Mouse (Mus musculus): ENCODE measurements around the gene Zbtb25. TPM values are rescaled to one million over a fixed set of nuclear protein-coding genes. Genes with fewer than 3 reads are reported as not detected.

The Zbtb25 gene
- polyA plus RNA-seq, 1 experiment from 2014 or later: 15.9 TPM

- Histone ChIP-seq H3K4me2 (replicated peaks) (peak overlapping the region; percentile 74), H3K4me3 (replicated peaks) (peak overlapping the region; percentile 58), H3K27ac (peak overlapping the region; percentile 81), H3K4me1 (replicated peaks) (peaks cover 27% of the 10 kb centered on the region), H3K9ac (replicated peaks) (peak overlapping the region; percentile 62), H3K36me3 (no peaks in the 10 kb centered on the region), H3K9me3 (no peaks in the 10 kb centered on the region), H3K27me3 (peaks cover 52% of the 10 kb centered on the region)
- ATAC-seq: peak; percentile 87
- 0% methylated on average over 54 of the region's 54 CpGs for WGBS
Observed at GRCm38 (mm10) chr12:76402991-76403885, 33.8 kb upstream of the Zbtb25 start.

GRCm38 (mm10) chr12:76401674-76402073 is 32.3 kb upstream of the Zbtb25 start:
- Histone ChIP-seq H3K4me2 (replicated peaks) (no peak overlapping the region), H3K27ac (no peak overlapping the region), H3K4me3 (replicated peaks) (no peak overlapping the region), H3K27me3 (peaks cover 39% of the 10 kb centered on the region), H3K4me1 (replicated peaks) (peaks cover 27% of the 10 kb centered on the region), H3K9me3 (no peaks in the 10 kb centered on the region), H3K9ac (replicated peaks) (no peak overlapping the region), H3K36me3 (no peaks in the 10 kb centered on the region)
- WGBS: 56% methylated on average over 3 of the region's 3 CpGs
- ATAC-seq: no peak

- no peak overlapping the region for H3K4me2 ChIP-seq (replicated peaks)
- no peaks in the 10 kb centered on the region for H3K4me1 ChIP-seq (replicated peaks)
- no peak for ATAC-seq
- whole genome bisulfite sequencing: 85% methylated on average over 5 of the region's 5 CpGs
- no peak overlapping the region for H3K9ac ChIP-seq (replicated peaks)
- H3K4me3 ChIP-seq (replicated peaks): no peak overlapping the region
- peaks cover 8% of the 10 kb centered on the region for H3K27me3 ChIP-seq
- H3K9me3 ChIP-seq: no peaks in the 10 kb centered on the region
- H3K36me3 ChIP-seq: no peaks in the 10 kb centered on the region
- H3K27ac ChIP-seq: no peak overlapping the region
Observed at GRCm38 (mm10) chr12:76397281-76397680, 27.9 kb upstream of the Zbtb25 start.

- no peak for ATAC-seq
- WGBS: 87% methylated on average over 5 of the region's 5 CpGs
Observed at GRCm38 (mm10) chr12:76392979-76393378, 23.6 kb upstream of the Zbtb25 start.

GRCm38 (mm10) chr12:76391595-76392271 is 22.3 kb upstream of the Zbtb25 start:
- Histone ChIP-seq H3K36me3 (peaks cover 5% of the 10 kb centered on the region), H3K4me2 (replicated peaks) (no peak overlapping the region), H3K9me3 (no peaks in the 10 kb centered on the region), H3K27me3 (no peaks in the 10 kb centered on the region), H3K4me3 (replicated peaks) (no peak overlapping the region), H3K4me1 (replicated peaks) (no peaks in the 10 kb centered on the region), H3K9ac (replicated peaks) (no peak overlapping the region), H3K27ac (no peak overlapping the region)
- no peak for ATAC-seq
- WGBS: 77% methylated on average over 3 of the region's 3 CpGs

More at GRCm38 (mm10) chr12:76392979-76393378, 23.6 kb upstream of the Zbtb25 start:
- H3K9ac ChIP-seq (replicated peaks): no peak overlapping the region
- no peaks in the 10 kb centered on the region for H3K36me3 ChIP-seq
- H3K4me3 ChIP-seq (replicated peaks): no peak overlapping the region
- no peaks in the 10 kb centered on the region for H3K27me3 ChIP-seq
- no peak overlapping the region for H3K4me2 ChIP-seq (replicated peaks)
- no peaks in the 10 kb centered on the region for H3K9me3 ChIP-seq
- H3K27ac ChIP-seq: no peak overlapping the region
- H3K4me1 ChIP-seq (replicated peaks): no peaks in the 10 kb centered on the region

GRCm38 (mm10) chr12:76388794-76389193 is 19.4 kb upstream of the Zbtb25 start:
- no peak overlapping the region for H3K9ac ChIP-seq (replicated peaks)

GRCm38 (mm10) chr12:76385342-76385741 is 15.9 kb upstream of the Zbtb25 start:
- no peaks in the 10 kb centered on the region for H3K9me3 ChIP-seq
- no peak for ATAC-seq
- no peak overlapping the region for H3K27ac ChIP-seq
- H3K36me3 ChIP-seq: peaks cover 21% of the 10 kb centered on the region
- no peak overlapping the region for H3K9ac ChIP-seq (replicated peaks)
- H3K4me2 ChIP-seq (replicated peaks): no peak overlapping the region
- no peaks in the 10 kb centered on the region for H3K27me3 ChIP-seq
- no peaks in the 10 kb centered on the region for H3K4me1 ChIP-seq (replicated peaks)
- H3K4me3 ChIP-seq (replicated peaks): no peak overlapping the region
- WGBS: 97% methylated on average over 8 of the region's 8 CpGs

More at GRCm38 (mm10) chr12:76388794-76389193, 19.4 kb upstream of the Zbtb25 start:
- H3K27me3 ChIP-seq: no peaks in the 10 kb centered on the region
- WGBS: 76% methylated on average over 11 of the region's 11 CpGs
- no peak overlapping the region for H3K4me2 ChIP-seq (replicated peaks)
- no peak overlapping the region for H3K27ac ChIP-seq
- H3K9me3 ChIP-seq: no peaks in the 10 kb centered on the region
- no peaks in the 10 kb centered on the region for H3K4me1 ChIP-seq (replicated peaks)
- no peak for ATAC-seq
- no peak overlapping the region for H3K4me3 ChIP-seq (replicated peaks)
- H3K36me3 ChIP-seq: peaks cover 21% of the 10 kb centered on the region

- WGBS: 91% methylated on average over 7 of the region's 7 CpGs
- Histone ChIP-seq H3K27ac (no peak overlapping the region), H3K27me3 (no peaks in the 10 kb centered on the region), H3K4me3 (replicated peaks) (no peak overlapping the region), H3K36me3 (peaks cover 2% of the 10 kb centered on the region), H3K9me3 (no peaks in the 10 kb centered on the region), H3K4me2 (replicated peaks) (no peak overlapping the region), H3K4me1 (replicated peaks) (no peaks in the 10 kb centered on the region), H3K9ac (replicated peaks) (no peak overlapping the region)
- ATAC-seq: no peak
Observed at GRCm38 (mm10) chr12:76380151-76380550, 10.7 kb upstream of the Zbtb25 start.

GRCm38 (mm10) chr12:76378556-76378955 is 9.2 kb upstream of the Zbtb25 start:
- Histone ChIP-seq H3K36me3 (no peaks in the 10 kb centered on the region), H3K4me1 (replicated peaks) (no peaks in the 10 kb centered on the region; the same call in 1 of the 2 replicates), H3K4me2 (replicated peaks) (no peak overlapping the region), H3K4me3 (replicated peaks) (no peak overlapping the region), H3K9me3 (no peaks in the 10 kb centered on the region), H3K27me3 (no peaks in the 10 kb centered on the region), H3K27ac (no peak overlapping the region), H3K9ac (replicated peaks) (no peak overlapping the region)
- 95% methylated on average over 5 of the region's 5 CpGs for WGBS
- ATAC-seq: no peak

GRCm38 (mm10) chr12:76377726-76378125 is 8.3 kb upstream of the Zbtb25 start:
- H3K9me3 ChIP-seq: no peaks in the 10 kb centered on the region
- no peak overlapping the region for H3K4me2 ChIP-seq (replicated peaks)
- no peak overlapping the region for H3K9ac ChIP-seq (replicated peaks)
- H3K27ac ChIP-seq: no peak overlapping the region
- 91% methylated on average over 3 of the region's 3 CpGs for WGBS
- no peak for ATAC-seq
- H3K27me3 ChIP-seq: no peaks in the 10 kb centered on the region
- no peaks in the 10 kb centered on the region for H3K36me3 ChIP-seq
- no peak overlapping the region for H3K4me3 ChIP-seq (replicated peaks)
- H3K4me1 ChIP-seq (replicated peaks): peaks cover 3% of the 10 kb centered on the region; the same call in 1 of the 2 replicates

- no peak overlapping the region for H3K9ac ChIP-seq (replicated peaks)
- H3K4me3 ChIP-seq (replicated peaks): no peak overlapping the region
- H3K4me1 ChIP-seq (replicated peaks): peaks cover 10% of the 10 kb centered on the region
- H3K4me2 ChIP-seq (replicated peaks): no peak overlapping the region
- H3K27me3 ChIP-seq: no peaks in the 10 kb centered on the region
- no peak overlapping the region for H3K27ac ChIP-seq
- WGBS: 93% methylated on average over 6 of the region's 6 CpGs
- ATAC-seq: no peak
- no peaks in the 10 kb centered on the region for H3K36me3 ChIP-seq
- no peaks in the 10 kb centered on the region for H3K9me3 ChIP-seq
Observed at GRCm38 (mm10) chr12:76377059-76377458, 7.7 kb upstream of the Zbtb25 start.

- no peak overlapping the region for H3K9ac ChIP-seq (replicated peaks)
- peaks cover 14% of the 10 kb centered on the region for H3K4me1 ChIP-seq (replicated peaks)
- H3K36me3 ChIP-seq: no peaks in the 10 kb centered on the region
- no peaks in the 10 kb centered on the region for H3K27me3 ChIP-seq
- H3K9me3 ChIP-seq: no peaks in the 10 kb centered on the region
- H3K4me3 ChIP-seq (replicated peaks): no peak overlapping the region
- ATAC-seq: 0 out of 2 replicates have a peak, but pooled peaks have one; percentile 48
- WGBS: 31% methylated on average over 7 of the region's 7 CpGs
- H3K27ac ChIP-seq: no peak overlapping the region
- no peak overlapping the region for H3K4me2 ChIP-seq (replicated peaks)
Observed at GRCm38 (mm10) chr12:76376649-76377048, 7.2 kb upstream of the Zbtb25 start.

Data from midbrain, embryonic 13.5 days (tissue).